Mouse (Mus musculus) small intestine, adult 2 months (tissue): ENCODE measurements around the gene Rph3al.

Experiments
- CTCF ChIP-seq: fragments of 200-500 bp; IDR thresholded peaks from 2 replicates; pipeline ENCODE4 v1.5.1; 2012; ENCODE audit warnings: low read depth, mild to moderate bottlenecking, control low read depth, inconsistent platforms, low read length, moderate library complexity, mixed read lengths; ENCODE audit not compliant: insufficient replicate concordance, insufficient read length; ENCODE audit errors: extremely low read depth
- POLR2A ChIP-seq: fragments of 200-500 bp; IDR thresholded peaks from 2 replicates; pipeline ENCODE4 v1.6.1; 2012; ENCODE audit warnings: low read depth, mild to moderate bottlenecking, control low read depth, inconsistent platforms, low read length, moderate library complexity

- TF ChIP-seq CTCF (no peak), POLR2A (no peak)
Measured at GRCm38 (mm10) chr11:75919139-75919538, 19.1 kb downstream of the Rph3al start.
